Mouse (Mus musculus): ENCODE measurements at regions not wholly inside any gene's neighbourhood (a gene's known extent, or its start where the extent isn't known, plus 50 kb on each side); places are given as distances from the start of the nearest gene placed in this dataset.

DNA sequence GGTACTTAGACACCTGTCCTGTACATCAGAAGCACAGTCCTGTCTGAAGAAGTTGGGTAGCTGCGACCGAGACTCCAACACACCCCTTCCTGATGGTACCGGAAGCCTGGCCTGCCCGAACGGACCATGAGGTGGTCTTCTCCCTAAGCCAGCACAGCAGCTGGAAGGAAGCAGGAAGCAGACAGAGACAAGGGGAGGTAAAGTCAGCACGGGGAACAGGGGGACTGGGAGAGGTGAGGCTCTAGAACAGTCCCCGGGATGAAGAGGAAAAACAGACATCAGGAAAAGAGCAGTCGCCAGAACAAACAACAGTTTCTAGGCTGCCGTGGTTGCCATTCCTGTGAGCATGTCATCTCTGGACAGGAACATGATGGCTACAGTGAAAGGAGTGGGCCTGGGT, 353.6 kb downstream of the Efnb2 start:
- DNase-seq (ENCODE audit: extremely low spot score in 1 of 2, low spot score in 1 of 2): no peak

DNA sequence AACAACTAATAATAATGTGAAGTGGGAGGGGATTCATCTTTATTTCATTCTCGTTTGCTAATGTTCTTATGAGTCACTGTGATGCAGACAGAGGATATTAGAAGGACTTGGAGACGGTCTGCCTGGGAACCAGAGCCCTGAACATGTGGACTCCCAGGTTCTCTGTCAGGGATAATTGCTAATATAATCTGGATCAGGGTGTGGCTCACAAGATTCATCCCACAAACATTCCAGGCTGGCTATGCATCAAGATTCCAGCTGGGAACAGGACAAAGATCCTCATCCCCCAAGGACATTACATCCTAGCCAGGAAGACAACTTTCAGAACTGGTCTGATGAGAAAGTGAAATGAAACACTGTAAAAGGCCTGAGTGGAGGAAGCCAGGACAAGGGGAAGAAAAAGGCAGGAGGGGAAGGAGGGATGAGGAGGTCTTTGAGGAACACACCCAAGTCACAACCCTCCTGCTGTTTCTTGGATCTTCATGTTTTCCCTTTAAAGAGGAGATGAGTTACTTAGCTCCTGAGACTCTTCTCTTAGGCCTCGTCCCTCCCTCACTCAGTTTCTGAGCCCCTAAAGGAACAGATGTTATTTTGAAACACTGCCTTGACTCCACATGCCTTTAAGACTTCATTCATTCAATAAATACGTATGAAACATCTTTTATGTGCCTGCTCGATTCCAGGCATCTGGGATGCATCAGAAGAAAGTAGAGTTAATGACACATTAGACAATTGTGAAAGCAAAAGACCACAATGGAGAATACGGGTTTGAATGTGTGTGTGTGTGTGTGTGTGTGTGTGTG, 360.9 kb downstream of the Efnb2 start:
- no peak for DNase-seq (ENCODE audit: extremely low spot score in 1 of 2, low spot score in 1 of 2)

DNA sequence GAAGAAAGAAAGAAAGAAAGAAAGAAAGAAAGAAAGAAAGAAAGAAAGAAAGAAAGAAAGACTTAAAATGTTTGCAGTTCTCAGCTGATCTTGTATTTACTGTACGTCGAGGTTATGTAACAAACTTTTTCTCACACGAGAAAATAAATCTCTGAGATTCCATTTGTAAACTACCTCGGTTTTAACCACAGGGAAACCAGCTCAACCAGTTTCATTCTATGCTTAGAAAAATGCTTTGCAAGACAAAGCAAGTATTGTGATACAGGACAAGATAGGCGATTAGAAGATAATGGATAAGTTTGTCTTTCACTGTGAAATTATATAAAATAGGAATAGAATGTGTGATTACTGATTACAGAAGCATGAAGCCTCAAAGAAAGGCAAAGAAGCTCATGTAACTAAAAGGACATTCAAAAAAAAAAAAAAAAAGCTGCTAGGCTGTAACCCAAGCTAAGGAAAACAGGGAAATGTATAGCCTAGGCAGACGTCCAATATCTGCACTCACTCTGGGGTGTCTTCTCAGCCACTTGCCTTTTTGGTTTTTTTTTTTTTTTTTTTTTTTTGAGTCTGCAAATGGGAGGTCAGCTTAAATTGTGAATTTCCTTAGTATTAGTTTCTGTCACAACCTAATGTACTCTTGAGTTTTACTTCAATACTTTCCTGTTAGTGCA, 368.3 kb downstream of the Efnb2 start:
- DNase-seq (ENCODE audit: extremely low spot score in 1 of 2, low spot score in 1 of 2): no peak

DNA sequence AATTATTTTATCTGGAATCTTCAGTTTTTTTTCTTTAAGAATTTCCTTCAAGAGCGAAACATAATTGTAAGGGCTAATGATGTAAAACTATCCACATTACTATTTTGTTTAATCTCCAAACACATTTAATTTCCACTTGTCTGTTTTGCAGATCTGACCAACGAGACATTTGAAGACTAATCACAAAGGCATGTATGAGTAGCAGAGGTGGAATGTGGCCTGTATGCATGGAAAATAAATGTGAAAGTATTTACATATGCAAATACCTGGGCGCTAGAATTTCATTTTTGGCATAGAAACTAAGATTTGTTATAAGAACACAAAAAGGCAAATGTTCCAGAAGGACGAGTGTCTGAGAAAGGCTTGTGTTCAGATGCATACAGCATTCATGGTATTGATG, 375.2 kb downstream of the Efnb2 start:
- no peak for DNase-seq (ENCODE audit: extremely low spot score in 1 of 2, low spot score in 1 of 2)

DNA sequence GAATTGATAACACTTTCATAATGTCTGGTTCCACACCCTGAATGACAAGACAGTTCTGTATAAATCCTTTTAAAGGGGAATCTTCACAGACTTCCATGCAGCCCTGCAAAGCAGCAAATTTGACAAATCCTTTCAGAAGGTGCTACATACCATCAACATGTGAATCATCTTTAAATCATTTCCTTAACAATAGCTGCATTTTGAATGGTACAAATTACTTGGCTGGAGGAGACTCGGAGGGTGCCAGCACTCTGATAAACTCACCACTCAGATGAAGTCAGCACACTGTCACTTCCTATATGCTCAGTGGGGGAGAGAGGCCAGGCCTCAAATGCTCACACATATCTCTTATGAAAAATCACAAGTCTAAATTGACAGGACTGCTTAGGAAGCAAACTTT, 386.1 kb downstream of the Efnb2 start:
- no peak for DNase-seq (ENCODE audit: extremely low spot score in 1 of 2, low spot score in 1 of 2)

DNA sequence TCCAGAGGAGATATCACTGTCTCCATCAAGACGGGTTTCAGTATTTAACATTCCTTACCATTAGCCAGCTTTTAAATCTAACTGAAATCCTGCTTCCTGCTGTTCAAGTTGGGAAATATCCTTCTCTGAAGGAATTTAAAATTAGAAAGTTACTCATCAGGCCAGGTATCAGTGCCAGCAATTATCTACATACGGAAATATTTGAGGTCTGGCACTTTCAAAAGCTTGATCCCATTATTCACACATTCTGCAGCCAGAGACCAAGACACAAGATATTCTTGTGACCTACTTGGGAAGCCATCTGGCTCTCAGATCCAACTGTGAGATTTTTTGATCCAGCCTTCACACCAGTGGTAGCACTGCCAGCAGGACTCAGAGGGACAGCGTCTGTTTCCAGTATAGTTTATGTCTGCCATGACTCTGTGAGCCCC, 386.8 kb downstream of the Efnb2 start:
- DNase-seq (ENCODE audit: extremely low spot score in 1 of 2, low spot score in 1 of 2): no peak

DNA sequence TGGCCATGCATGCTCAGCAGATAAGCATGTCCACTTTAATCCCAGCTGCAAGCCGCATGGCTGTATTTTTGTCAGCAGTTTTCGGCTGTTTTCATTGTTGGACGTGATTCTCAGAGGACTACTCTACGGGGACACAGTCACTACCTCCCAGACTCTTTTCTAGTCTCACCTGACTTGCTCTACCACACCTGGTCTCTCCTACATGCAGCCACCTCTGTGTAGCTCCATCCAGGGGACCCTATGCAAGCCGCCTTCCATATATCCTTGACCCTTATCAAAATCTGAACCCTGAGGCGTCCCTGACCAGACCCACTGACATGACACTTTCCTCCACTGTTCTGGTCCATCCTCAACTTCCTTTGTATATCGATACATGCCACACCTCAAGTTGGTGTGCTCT, 402.2 kb downstream of the Efnb2 start:
- DNase-seq (ENCODE audit: extremely low spot score in 1 of 2, low spot score in 1 of 2): no peak

DNA sequence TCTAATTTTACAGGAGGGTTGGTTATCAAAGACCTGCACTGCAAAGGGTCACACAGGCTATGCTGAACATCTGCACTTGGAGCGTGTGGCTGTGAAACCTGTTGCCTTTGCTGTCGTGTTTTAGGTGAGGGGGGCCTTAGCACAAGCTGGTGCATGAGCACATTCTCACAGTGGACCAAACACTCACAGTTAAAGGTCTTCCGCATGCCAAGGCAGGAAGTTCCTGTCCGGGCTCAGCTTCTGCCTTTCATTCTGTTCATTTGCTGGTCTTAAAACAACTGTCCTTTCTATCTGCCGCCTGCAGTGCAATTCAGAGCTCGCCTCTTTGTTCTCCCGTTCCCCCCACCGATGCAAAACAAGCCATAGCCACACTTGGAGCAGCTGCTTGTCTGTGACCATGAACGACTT, 402.8 kb downstream of the Efnb2 start:
- DNase-seq (ENCODE audit: extremely low spot score in 1 of 2, low spot score in 1 of 2): no peak

DNA sequence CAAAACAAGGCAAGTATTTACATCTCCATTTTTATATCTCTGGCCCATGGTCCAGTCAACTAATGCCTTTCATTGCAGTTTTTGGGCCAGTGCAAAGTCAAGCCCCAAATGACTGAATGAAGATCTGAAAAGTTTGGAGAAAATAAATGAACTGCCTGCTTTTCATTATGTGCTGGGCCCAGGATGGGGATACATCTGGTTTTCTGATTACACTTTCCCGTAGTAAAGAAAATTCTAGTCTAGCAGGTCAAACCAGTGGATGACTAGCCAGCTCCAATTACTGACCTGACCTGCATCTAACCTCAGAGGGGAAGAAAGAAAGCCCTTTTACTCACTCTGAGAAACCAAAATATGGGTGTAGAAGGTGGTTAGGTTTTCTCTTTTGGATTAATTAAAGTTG, 404.7 kb downstream of the Efnb2 start:
- no peak for DNase-seq (ENCODE audit: extremely low spot score in 1 of 2, low spot score in 1 of 2)

DNA sequence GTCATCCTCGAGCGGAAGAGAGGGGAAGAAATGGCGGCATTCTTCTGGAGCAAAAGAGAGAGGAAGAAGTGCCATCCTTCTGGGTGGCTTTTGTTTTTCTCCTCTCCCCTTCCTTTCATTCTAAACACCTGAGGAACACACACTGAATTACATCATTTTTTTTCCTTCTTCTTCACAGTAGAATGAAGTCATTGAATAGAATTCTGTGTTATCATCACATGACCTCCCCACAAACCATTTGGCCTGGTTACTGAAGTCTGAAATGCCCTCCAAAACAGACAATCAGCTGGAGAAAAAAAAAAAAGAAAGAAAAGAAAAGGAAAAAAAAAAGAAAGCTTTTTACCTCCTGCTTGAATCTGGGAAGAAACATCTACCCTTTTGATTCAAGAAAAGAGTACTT, 406.6 kb downstream of the Efnb2 start:
- no peak for DNase-seq (ENCODE audit: extremely low spot score in 1 of 2, low spot score in 1 of 2)

DNA sequence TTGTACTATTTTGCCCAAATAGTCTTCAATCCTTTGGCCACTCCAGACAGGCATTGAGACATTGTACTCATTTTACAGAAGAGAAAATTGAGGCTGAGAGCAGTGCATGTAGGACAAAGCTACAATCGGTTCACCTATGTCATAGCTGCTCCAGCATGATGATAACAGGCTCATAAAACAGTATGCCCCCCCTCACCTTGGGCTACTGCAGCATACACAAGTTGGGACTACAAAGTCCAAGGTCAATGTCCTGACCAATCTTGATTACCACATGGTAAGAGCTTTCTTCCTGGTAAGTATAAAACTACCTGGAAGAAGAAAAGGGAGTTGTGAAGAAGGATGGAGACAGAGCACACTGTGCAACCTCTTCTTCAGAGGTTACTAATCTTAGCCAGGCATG, 416.4 kb downstream of the Efnb2 start:
- DNase-seq (ENCODE audit: extremely low spot score in 1 of 2, low spot score in 1 of 2): no peak

DNA sequence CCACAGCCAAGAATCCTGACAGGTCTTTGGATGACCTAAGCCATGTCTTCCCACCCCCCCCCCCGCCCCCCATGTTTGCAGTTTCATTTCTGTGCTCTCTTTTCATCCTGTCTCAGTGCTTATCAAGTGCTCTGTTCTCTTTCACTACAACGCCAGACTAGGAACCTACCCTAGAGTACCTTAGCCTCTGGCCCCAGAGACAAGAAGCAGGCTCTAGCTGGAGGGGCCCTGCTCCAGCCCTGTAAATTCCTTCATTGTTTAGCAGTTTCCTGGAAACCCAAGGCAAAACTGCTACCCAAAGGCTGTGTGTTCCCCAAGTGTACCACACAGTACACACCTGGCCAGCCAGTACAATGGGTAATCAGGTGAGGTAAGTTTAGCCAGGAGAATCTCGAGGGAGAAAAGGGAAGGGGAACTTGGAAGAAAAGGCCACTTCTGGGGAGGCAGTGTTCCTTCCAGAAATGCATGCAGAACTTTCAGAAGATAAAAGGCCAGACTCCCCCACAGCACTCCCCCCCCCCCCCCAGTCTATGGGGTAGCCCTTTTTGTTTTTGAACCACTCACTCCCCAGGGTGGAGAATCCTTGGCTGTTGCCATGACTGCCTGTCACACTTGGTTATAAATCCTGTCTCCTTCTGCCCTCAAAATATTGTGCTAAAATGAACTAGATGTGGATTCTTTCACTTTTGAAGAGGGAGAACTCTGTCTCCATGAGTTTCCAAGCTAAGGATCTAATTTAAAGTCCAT, 419.1 kb downstream of the Efnb2 start:
- DNase-seq (ENCODE audit: extremely low spot score in 1 of 2, low spot score in 1 of 2): no peak

DNA sequence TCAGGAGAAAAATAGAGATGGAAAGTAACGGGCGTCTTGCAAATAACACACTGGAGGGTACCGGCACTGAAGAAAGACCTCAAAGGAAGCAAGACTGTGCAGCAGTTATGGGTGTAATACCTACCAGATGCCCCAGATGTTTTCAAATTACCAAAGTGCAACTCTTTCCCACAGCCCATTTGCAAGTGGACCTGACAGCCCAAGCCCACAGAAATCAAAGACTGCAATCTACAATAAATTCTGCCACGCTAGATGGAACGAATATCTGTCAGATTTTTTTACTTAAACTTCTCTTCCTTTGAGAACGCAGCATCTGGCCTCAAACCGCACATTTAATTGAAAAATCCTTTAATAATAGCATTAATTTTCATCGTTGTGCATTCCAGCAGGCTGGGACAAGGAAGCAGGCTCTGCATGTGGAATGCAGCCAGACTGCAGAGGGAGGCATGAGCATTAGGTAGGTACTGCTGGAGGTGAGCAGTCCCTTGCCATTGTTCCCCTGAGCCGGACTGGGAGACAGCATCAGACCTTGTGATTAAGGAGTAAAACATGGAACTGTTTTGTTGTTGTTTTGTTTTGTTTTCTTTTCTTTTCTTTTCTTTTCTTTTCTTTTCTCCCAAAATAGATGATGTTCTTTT, 419.9 kb downstream of the Efnb2 start:
- DNase-seq (ENCODE audit: extremely low spot score in 1 of 2, low spot score in 1 of 2): no peak

DNA sequence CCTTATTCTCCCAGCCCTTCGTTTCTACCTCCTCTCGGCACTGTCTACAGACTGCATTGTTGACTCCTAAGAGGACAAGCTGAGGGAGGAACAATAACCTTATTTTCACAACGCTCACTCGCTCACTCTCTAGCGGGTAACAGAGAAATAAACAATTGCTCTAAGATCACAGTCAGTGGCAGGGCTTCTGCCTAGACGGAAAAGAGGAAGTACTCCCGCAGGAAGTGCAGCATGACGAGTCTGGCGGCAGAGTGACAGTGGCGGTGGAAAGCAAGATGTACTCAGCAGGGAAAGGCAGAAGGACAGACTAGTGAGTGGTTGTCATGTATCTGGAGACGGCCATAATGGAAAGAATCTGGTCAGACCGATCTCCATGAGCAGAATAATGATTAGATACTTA, 421.6 kb downstream of the Efnb2 start:
- no peak for DNase-seq (ENCODE audit: extremely low spot score in 1 of 2, low spot score in 1 of 2)

DNA sequence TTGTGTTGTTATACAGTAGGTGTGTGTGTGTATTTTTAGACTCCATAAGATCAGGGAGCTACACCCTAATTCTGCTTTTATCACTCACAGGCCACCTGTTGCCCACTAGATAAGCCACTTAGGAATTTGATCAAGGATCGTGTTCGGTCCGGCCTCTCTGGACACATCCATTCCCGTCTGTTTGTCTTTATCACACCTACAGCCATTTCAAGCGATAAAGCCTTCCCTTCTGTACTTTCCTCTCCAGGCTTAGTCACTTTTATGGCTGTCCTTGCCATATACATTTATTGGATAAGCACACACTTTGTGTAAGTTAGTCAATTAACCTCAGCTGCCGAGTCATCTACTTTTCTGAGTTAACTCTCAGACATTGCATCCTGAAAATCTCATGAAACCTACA, 423.0 kb downstream of the Efnb2 start:
- DNase-seq (ENCODE audit: extremely low spot score in 1 of 2, low spot score in 1 of 2): no peak

DNA sequence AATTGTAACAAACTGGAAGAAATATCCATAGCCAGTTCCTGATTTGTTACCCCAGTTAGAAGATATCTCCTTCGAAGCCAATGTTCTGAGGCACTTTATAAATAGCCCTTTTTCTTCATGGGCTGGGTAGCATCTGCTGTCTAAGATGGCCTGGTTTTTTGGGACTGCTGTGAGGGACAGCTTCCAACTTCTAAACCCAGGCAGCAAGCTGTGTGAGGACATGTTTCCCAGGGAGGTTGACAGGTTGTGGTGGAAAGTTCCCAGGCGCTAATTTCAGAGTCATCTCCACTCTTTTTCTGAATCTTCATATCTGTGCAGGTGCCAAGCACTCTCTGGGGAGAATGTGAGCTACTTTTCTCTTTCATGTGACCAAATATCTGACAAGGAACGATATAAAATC, 427.4 kb downstream of the Efnb2 start:
- no peak for DNase-seq (ENCODE audit: extremely low spot score in 1 of 2, low spot score in 1 of 2)

DNA sequence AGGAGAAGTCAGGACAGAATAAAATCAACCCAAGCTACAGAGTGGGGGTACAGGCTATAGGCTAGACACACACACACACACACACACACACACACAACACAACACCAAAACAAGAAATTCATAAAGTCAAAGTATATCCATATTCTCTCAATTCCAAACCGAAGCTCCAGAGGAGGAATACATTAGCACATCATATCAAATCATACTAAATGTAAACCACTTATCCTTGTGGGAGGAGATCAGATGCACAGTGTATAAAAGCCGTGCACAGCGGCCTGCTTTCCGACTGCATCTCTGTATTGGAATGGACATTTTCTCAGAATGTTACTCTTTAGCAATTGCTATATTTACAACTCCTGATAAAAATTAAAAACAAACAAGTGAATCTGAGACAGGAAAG, 427.9 kb downstream of the Efnb2 start:
- DNase-seq (ENCODE audit: extremely low spot score in 1 of 2, low spot score in 1 of 2): no peak

DNA sequence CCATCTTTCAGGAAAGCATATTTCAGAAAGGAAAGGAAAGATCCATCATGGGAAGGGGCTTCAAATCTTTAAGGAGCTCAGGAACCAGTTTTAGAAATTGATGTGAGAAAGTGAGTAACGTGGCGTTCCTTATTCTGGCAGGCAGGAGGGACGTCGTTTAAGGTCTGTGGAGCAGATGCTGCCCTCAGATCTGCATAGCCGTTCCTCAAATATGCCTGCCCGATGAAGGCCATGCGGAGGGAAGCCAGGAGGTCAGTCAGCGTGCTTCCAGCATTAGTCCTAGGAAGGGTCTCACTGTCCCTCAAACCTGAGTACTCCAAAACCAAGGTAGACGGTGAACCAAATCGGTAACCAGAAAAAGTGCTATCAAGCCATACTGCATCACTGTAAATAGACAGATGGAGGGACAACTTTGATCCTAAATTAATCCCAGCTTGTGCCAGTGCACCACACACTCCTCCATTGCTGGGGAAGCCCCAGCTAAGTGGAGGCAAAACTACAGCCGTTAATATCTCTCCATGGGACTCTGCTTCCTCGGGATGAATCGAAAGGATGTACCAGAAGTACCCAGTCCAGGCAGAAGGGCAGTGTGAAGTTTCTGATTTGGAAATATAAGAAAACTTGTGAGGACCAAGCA, 428.9 kb downstream of the Efnb2 start:
- DNase-seq (ENCODE audit: extremely low spot score in 1 of 2, low spot score in 1 of 2): peak in 1 of 2 experiments; percentile 12

DNA sequence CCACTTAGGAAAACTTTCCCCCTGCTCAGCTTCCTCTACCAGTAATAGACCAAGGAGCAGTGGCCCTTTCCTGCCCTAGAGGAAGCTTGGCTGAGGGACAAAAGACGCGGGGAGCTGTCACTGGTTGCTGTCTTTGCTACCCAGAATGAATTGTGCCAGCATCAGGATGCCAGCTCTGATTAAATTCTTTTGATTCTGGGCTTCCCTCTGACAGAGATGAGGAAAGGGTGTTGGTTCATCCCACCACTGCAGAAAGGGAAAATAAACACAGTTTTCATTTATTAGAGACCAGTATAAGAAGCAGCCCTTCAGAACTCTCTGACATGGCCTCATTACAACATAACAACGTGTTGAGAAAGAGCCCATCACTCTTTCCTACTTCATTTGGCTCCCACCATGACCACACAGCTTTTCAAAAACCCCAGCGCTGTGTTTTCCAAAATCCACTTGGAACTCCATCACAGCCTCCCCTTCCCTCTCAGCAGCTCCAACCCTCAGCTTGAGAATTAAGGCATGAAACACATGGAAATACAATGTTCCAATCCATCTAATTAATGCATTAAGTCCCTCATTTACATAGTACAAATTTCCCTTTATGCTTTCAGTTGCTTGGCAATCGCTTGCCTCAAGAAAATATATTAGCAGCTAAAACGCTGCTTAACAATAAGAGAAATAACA, 429.6 kb downstream of the Efnb2 start:
- DNase-seq (ENCODE audit: extremely low spot score in 1 of 2, low spot score in 1 of 2): no peak

DNA sequence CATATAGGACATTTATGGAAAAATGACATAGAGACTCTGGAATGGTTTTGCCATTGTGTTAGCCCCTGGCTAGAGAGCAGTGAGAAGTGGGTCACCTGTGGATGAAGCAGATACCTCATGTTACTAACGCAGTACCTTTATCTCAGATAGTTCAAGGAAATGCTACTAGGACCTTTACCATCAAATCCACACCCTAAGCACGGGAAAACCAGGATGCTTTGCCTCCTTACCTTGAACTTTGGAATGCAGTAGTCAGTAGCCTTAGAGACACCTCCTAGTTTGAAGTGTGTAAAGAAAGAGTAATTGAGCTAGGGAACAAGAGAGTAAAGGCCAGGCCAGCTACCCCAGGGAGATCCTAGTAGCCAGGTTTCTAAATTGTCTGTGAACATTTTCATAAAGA, 435.0 kb downstream of the Efnb2 start:
- DNase-seq (ENCODE audit: extremely low spot score in 1 of 2, low spot score in 1 of 2): no peak
